Mouse (Mus musculus) embryonic facial prominence, embryonic 15.5 days (tissue): ENCODE data around the gene Pnpla2. TPM values are rescaled to one million over a fixed set of nuclear protein-coding genes. Genes with fewer than 3 reads are reported as not detected.

ENCODE experiments used
- ATAC-seq: fragments of 200-750 bp; cut with Nextera tagmentation; 2 replicates; pipeline ENCODE4 v1.8.0; 2017; ENCODE audit warnings: low read depth, moderate TSS enrichment; ENCODE audit not compliant: insufficient number of reproducible peaks, low FRiP score, low TSS enrichment
- H3K27ac ChIP-seq: fragments of 300-500 bp; sonication (generic); replicated peaks from 2 replicates; pipeline ENCODE4 v1.5.1; 2015; ENCODE audit warnings: mild to moderate bottlenecking, inconsistent platforms
- H3K27me3 ChIP-seq: fragments of 300-500 bp; sonication (generic); 2 replicates; pipeline ENCODE4 v1.6.1; 2015; ENCODE audit warnings: inconsistent platforms
- H3K36me3 ChIP-seq: fragments of 300-500 bp; sonication (generic); 2 replicates; pipeline ENCODE4 v1.6.1; 2015; ENCODE audit warnings: mild to moderate bottlenecking, inconsistent platforms
- H3K4me1 ChIP-seq: fragments of 300-500 bp; sonication (generic); 2 replicates; pipeline ENCODE4 v1.6.1; 2015; ENCODE audit warnings: inconsistent platforms
- H3K4me2 ChIP-seq: fragments of 300-500 bp; sonication (generic); replicated peaks from 2 replicates; pipeline ENCODE4 v1.6.1; 2015; ENCODE audit warnings: mild to moderate bottlenecking, inconsistent platforms
- H3K4me3 ChIP-seq: fragments of 300-500 bp; sonication (generic); replicated peaks from 2 replicates; pipeline ENCODE4 v1.5.1; 2015; ENCODE audit warnings: mild to moderate bottlenecking, inconsistent platforms
- H3K9ac ChIP-seq: fragments of 300-500 bp; sonication (generic); 2 replicates; pipeline ENCODE4 v1.6.1; 2015; ENCODE audit warnings: inconsistent platforms
- H3K9me3 ChIP-seq: fragments of 300-500 bp; sonication (generic); replicated peaks from 2 replicates; pipeline ENCODE4 v1.6.1; 2016; ENCODE audit warnings: inconsistent platforms
- WGBS: fragments of 180-500 bp; shearing (Covaris S2); methylation state at CpG from one replicate; pipeline ENCODE4 v1.1.7; 2015; 5-methylcytosine and 5-hydroxymethylcytosine counted together
- polyA plus RNA-seq: library from polyadenylated mRNA; unstranded; fragments of >200 nt; fragmentation: Nextera tagmentation; extraction: Ambion mirVana; gene quantifications from 2 replicates; pipeline ENCODE4 v1.2.1, GENCODE M21; 2015

The Pnpla2 gene
- polyA plus RNA-seq, 1 experiment from 2014 or later, result 27.9 TPM

DNA sequence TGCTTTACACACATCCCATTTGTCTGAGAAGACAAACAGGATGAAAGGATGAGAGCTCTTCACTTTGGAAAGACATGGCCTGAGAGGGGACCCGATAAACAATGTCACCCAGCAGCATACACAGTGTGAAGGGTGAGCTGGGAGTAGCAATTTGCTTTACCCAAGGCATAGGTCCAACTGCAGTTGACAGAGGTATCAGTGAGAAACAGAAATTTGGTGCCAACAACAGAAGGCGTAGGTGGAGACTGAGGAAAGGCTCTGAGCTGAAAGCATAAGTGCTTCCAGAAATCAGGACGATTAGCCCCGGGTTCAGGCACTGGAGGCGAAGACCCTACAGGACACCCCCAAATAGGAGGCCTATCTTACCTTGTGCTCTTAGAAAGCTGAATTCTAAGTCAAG, 55.2 kb downstream of the Pnpla2 start:
- no peaks in the 10 kb centered on the region for H3K4me1 ChIP-seq
- no peak overlapping the region for H3K4me3 ChIP-seq
- peaks cover 42% of the 10 kb centered on the region for H3K36me3 ChIP-seq
- no peak for ATAC-seq
- no peak overlapping the region for H3K4me2 ChIP-seq
- H3K27me3 ChIP-seq, result no peaks in the 10 kb centered on the region
- H3K27ac ChIP-seq, result no peak overlapping the region
- 88% methylated on average over 5 of the region's 5 CpGs for WGBS
- no peaks in the 10 kb centered on the region for H3K9me3 ChIP-seq
- H3K9ac ChIP-seq, result no peak overlapping the region

Other genes with a start within 250 kb of the Pnpla2 start
- 2.3 and 3.6 TPM in 2 replicates for gene Lmntd2, start 241.1 kb upstream of the Pnpla2 start, polyA plus RNA-seq
- 55.3 and 56.3 TPM in 2 replicates for gene Rassf7, start 239.3 kb upstream of the Pnpla2 start, polyA plus RNA-seq
- gene Phrf1, start 226.4 kb upstream of the Pnpla2 start, polyA plus RNA-seq, result 68.7 and 73.2 TPM in 2 replicates
- gene Irf7, start 188.7 kb upstream of the Pnpla2 start, polyA plus RNA-seq, result 4.1 and 5.1 TPM in 2 replicates
- 0.19 TPM in 1 of 2 replicates, not detected in the other for gene Cdhr5, start 178.4 kb upstream of the Pnpla2 start, polyA plus RNA-seq
- gene Sct, start 176.1 kb upstream of the Pnpla2 start, polyA plus RNA-seq, result 5.3 TPM in 2 replicates
- 0.76 and 1.1 TPM in 2 replicates for gene Drd4, start 163.2 kb upstream of the Pnpla2 start, polyA plus RNA-seq
- gene Deaf1, start 127.5 kb upstream of the Pnpla2 start, polyA plus RNA-seq, result 73.5 and 82.0 TPM in 2 replicates
- 42.2 and 47.4 TPM in 2 replicates for gene Tmem80, start 127.5 kb upstream of the Pnpla2 start, polyA plus RNA-seq
- gene Eps8l2, start 116.3 kb upstream of the Pnpla2 start, polyA plus RNA-seq, result 36.1 and 40.5 TPM in 2 replicates
- 278 and 280 TPM in 2 replicates for gene Taldo1, start 63.0 kb upstream of the Pnpla2 start, polyA plus RNA-seq
- 63.8 and 67.6 TPM in 2 replicates for gene Gatd1, start 41.1 kb upstream of the Pnpla2 start, polyA plus RNA-seq
- gene Cend1, start 25.7 kb upstream of the Pnpla2 start, polyA plus RNA-seq, result 3.1 and 5.3 TPM in 2 replicates
- 29.3 and 30.9 TPM in 2 replicates for gene Slc25a22, start 17.3 kb upstream of the Pnpla2 start, polyA plus RNA-seq
- gene Pidd1, start 11.2 kb upstream of the Pnpla2 start, polyA plus RNA-seq, result 13.5 and 14.7 TPM in 2 replicates
- 1,341 and 1,344 TPM in 2 replicates for gene Rplp2, start 7.8 kb upstream of the Pnpla2 start, polyA plus RNA-seq
- gene Cracr2b, start 5.9 kb downstream of the Pnpla2 start, polyA plus RNA-seq, result 21.6 and 26.9 TPM in 2 replicates
- 23.9 and 26.5 TPM in 2 replicates for gene Cd151, start 12.2 kb downstream of the Pnpla2 start, polyA plus RNA-seq
- 63.9 and 66.4 TPM in 2 replicates for gene Polr2l, start 19.9 kb downstream of the Pnpla2 start, polyA plus RNA-seq
- 60.8 and 67.9 TPM in 2 replicates for gene Tspan4, start 20.0 kb downstream of the Pnpla2 start, polyA plus RNA-seq
- gene Chid1, start 84.7 kb downstream of the Pnpla2 start, polyA plus RNA-seq, result 43.9 and 47.3 TPM in 2 replicates
- gene Ap2a2, start 107.0 kb downstream of the Pnpla2 start, polyA plus RNA-seq, result 77.0 and 81.9 TPM in 2 replicates
- gene Muc6, start 200.1 kb downstream of the Pnpla2 start, polyA plus RNA-seq, result 0.21 and 0.22 TPM in 2 replicates
- 1.3 and 2.0 TPM in 2 replicates for gene Muc2, start 235.1 kb downstream of the Pnpla2 start, polyA plus RNA-seq